Mouse (Mus musculus): Measurements from ENCODE around the gene Ankfy1.

GRCm38 (mm10) chr11:72767716-72768115, 77.9 kb downstream of the Ankfy1 start:
- no peak for TF ChIP-seq CTCF (conservative IDR thresholded peaks at IDR 0.05; ENCODE audit: low read length)
- no peak for TF ChIP-seq NANOG (IDR thresholded peaks at IDR 0.05; ENCODE audit: borderline replicate concordance, low read length)
